Mouse (Mus musculus) ES-Bruce4 (cell line): ENCODE results near the gene Cntnap2. TPM values are rescaled to one million over a fixed set of nuclear protein-coding genes. Genes with fewer than 3 reads are reported as not detected.
A peak's percentile ranks its signal among the peaks of the same experiment; 100 is the strongest.

ENCODE experiments used
- H3K27ac ChIP-seq: 2 replicates; pipeline ENCODE4 v1.5.1; 2012; ENCODE audit warnings: low read length, inconsistent platforms; ENCODE audit not compliant: insufficient read depth
- H3K27me3 ChIP-seq: 2 replicates; pipeline ENCODE4 v1.6.1; 2012; ENCODE audit warnings: mild to moderate bottlenecking, low read length, inconsistent platforms; ENCODE audit not compliant: control insufficient read depth, poor library complexity, insufficient read depth, severe bottlenecking
- H3K36me3 ChIP-seq: 2 replicates; pipeline ENCODE4 v1.6.1; 2012; ENCODE audit warnings: inconsistent platforms, mild to moderate bottlenecking, low read length, moderate library complexity; ENCODE audit not compliant: control insufficient read depth, poor library complexity, insufficient read depth, severe bottlenecking
- H3K4me1 ChIP-seq: one replicate; pipeline ENCODE4 v1.8.1; 2011; ENCODE audit warnings: low read length; ENCODE audit not compliant: control insufficient read depth, insufficient read depth
- H3K4me3 ChIP-seq: 2 replicates; pipeline ENCODE4 v1.5.1; 2011; ENCODE audit warnings: low read depth, mild to moderate bottlenecking, low read length
- H3K9ac ChIP-seq: 2 replicates; pipeline ENCODE4 v1.6.1; 2012; ENCODE audit warnings: low read depth, mild to moderate bottlenecking, inconsistent platforms; ENCODE audit not compliant: poor library complexity, severe bottlenecking
- H3K9me3 ChIP-seq: replicated peaks from 2 replicates; pipeline ENCODE4 v1.6.1; 2012; ENCODE audit warnings: mild to moderate bottlenecking, low read length, inconsistent platforms; ENCODE audit not compliant: control insufficient read depth, poor library complexity, insufficient read depth, severe bottlenecking
- CTCF ChIP-seq: IDR thresholded peaks from one replicate; pipeline ENCODE4 v1.8.1; 2011; ENCODE audit warnings: low read depth, low read length
- EP300 ChIP-seq: IDR thresholded peaks from 2 replicates; pipeline ENCODE4 v1.6.1; 2011; ENCODE audit warnings: low read depth, low read length; ENCODE audit not compliant: insufficient read depth
- POLR2A ChIP-seq: IDR thresholded peaks from one replicate; pipeline ENCODE4 v1.8.1; 2011; ENCODE audit warnings: low read length; ENCODE audit not compliant: insufficient read depth
- polyA plus RNA-seq: library from polyadenylated mRNA; stranded (reverse); fragments of >200 nt; gene quantifications from 2 replicates; pipeline ENCODE4 v1.2.4, GENCODE M21; 2011; ENCODE audit warnings: low read depth; ENCODE audit not compliant: missing spikeins, insufficient read depth, insufficient read length

Cntnap2 gene
- polyA plus RNA-seq, 1 experiment, result 4.8 TPM

- Histone ChIP-seq H3K9me3 (no peaks in the 10 kb centered on the region), H3K36me3 (no peaks in the 10 kb centered on the region), H3K4me1 (no peaks in the 10 kb centered on the region), H3K27me3 (no peaks in the 10 kb centered on the region; the same call in 1 of the 2 replicates), H3K27ac (no peak overlapping the region), H3K4me3 (peak overlapping the region; percentile 72), H3K9ac (peak overlapping the region; percentile 87)
- TF ChIP-seq POLR2A, result no peak
- TF ChIP-seq EP300, result no peak
- no peak for TF ChIP-seq CTCF
Observed at GRCm38 (mm10) chr6:47044385-47045200, 1985.4 kb downstream of the Cntnap2 start.

GRCm38 (mm10) chr6:47049051-47049450 is 1989.9 kb downstream of the Cntnap2 start:
- Histone ChIP-seq H3K27me3 (no peaks in the 10 kb centered on the region), H3K36me3 (no peaks in the 10 kb centered on the region), H3K27ac (no peak overlapping the region), H3K4me1 (no peaks in the 10 kb centered on the region), H3K9ac (no peak overlapping the region), H3K9me3 (no peaks in the 10 kb centered on the region), H3K4me3 (no peak overlapping the region)
- no peak for TF ChIP-seq POLR2A
- TF ChIP-seq EP300, result no peak
- no peak for TF ChIP-seq CTCF

- TF ChIP-seq CTCF, result no peak
- no peak for TF ChIP-seq EP300
- TF ChIP-seq POLR2A, result no peak
- Histone ChIP-seq H3K4me1 (no peaks in the 10 kb centered on the region), H3K36me3 (no peaks in the 10 kb centered on the region), H3K9ac (no peak overlapping the region), H3K27me3 (no peaks in the 10 kb centered on the region), H3K4me3 (no peak overlapping the region), H3K9me3 (no peaks in the 10 kb centered on the region), H3K27ac (no peak overlapping the region)
Observed at GRCm38 (mm10) chr6:47050319-47051222, 1991.4 kb downstream of the Cntnap2 start.

GRCm38 (mm10) chr6:47061341-47061740 is 2002.2 kb downstream of the Cntnap2 start:
- TF ChIP-seq POLR2A, result no peak
- no peak for TF ChIP-seq CTCF
- TF ChIP-seq EP300, result no peak
- Histone ChIP-seq H3K27ac (no peak overlapping the region), H3K4me3 (no peak overlapping the region)

GRCm38 (mm10) chr6:47089998-47090397 is 2030.8 kb downstream of the Cntnap2 start:
- H3K9ac ChIP-seq, result no peak overlapping the region
- TF ChIP-seq EP300 (no peak), CTCF (no peak), POLR2A (no peak)
- no peak overlapping the region for H3K4me3 ChIP-seq
- H3K4me1 ChIP-seq, result no peaks in the 10 kb centered on the region
- no peaks in the 10 kb centered on the region for H3K36me3 ChIP-seq
- no peak overlapping the region for H3K27ac ChIP-seq
- H3K9me3 ChIP-seq, result no peaks in the 10 kb centered on the region
- no peaks in the 10 kb centered on the region for H3K27me3 ChIP-seq

More at GRCm38 (mm10) chr6:47061341-47061740, 2002.2 kb downstream of the Cntnap2 start:
- Histone ChIP-seq H3K4me1 (no peaks in the 10 kb centered on the region), H3K9me3 (no peaks in the 10 kb centered on the region), H3K27me3 (no peaks in the 10 kb centered on the region), H3K9ac (no peak overlapping the region), H3K36me3 (no peaks in the 10 kb centered on the region)
